Mouse (Mus musculus) cortical plate, adult 2 months (tissue): ENCODE data around the gene Klc3. TPM values are rescaled to one million over a fixed set of nuclear protein-coding genes. Genes with fewer than 3 reads are reported as not detected.

Experiments
- H3K27ac ChIP-seq: fragments of 200-500 bp; 2 replicates; pipeline ENCODE4 v1.5.1; 2012; ENCODE audit warnings: low read length, control low read depth, inconsistent platforms; ENCODE audit not compliant: insufficient read depth
- H3K4me1 ChIP-seq: fragments of 200-500 bp; 2 replicates; pipeline ENCODE4 v1.6.1; 2011; ENCODE audit warnings: low read length; ENCODE audit not compliant: control insufficient read depth, insufficient read depth
- H3K4me3 ChIP-seq: fragments of 200-500 bp; 2 replicates; pipeline ENCODE4 v1.5.1; 2011; ENCODE audit warnings: mild to moderate bottlenecking, low read length, control low read depth; ENCODE audit not compliant: insufficient read depth
- CTCF ChIP-seq: fragments of 200-500 bp; IDR thresholded peaks from 2 replicates; pipeline ENCODE4 v1.5.1; 2011; ENCODE audit warnings: mild to moderate bottlenecking, control low read depth, low read length; ENCODE audit not compliant: insufficient read depth; ENCODE audit errors: extremely low read depth
- POLR2A ChIP-seq: fragments of 200-500 bp; IDR thresholded peaks from 2 replicates; pipeline ENCODE4 v1.6.1; 2011; ENCODE audit warnings: mild to moderate bottlenecking, low read length, control low read depth; ENCODE audit not compliant: insufficient read depth; ENCODE audit errors: extremely low read depth
- polyA plus RNA-seq: library from polyadenylated mRNA; depleted of rRNA; stranded (reverse); fragments of >200 nt; gene quantifications from 2 replicates; pipeline ENCODE4 v1.2.3, GENCODE M21; 2012; rRNA removed

The Klc3 gene
- polyA plus RNA-seq, 1 experiment, result 3.0 TPM

GRCm38 (mm10) chr7:19356311-19356710, 47.6 kb downstream of the Klc3 start:
- Histone ChIP-seq H3K27ac (no peak overlapping the region), H3K4me1 (no peaks in the 10 kb centered on the region), H3K4me3 (no peak overlapping the region)
- TF ChIP-seq CTCF, result no peak
- no peak for TF ChIP-seq POLR2A

DNA sequence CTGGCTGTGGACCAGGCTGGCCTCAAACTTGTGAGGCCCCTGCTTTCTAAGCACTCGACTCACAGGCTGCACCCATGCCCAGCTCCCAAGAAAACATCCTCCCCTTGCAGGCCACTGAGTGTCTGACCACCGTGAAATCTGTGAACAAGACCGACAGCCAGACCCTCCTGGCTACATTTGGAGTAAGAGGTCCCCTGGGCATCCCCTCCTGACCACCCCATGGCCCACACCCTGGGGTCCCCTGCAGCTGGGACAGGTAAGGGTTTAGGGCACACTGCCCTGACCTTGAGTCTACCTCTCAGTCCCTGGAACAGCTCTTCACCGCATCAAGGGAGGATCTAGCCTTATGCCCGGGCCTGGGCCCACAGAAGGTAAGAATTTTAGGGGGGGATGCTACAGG, 48.9 kb downstream of the Klc3 start:
- H3K4me1 ChIP-seq, result no peaks in the 10 kb centered on the region
- H3K27ac ChIP-seq, result no peak overlapping the region
- TF ChIP-seq CTCF (no peak), POLR2A (no peak)
- H3K4me3 ChIP-seq, result no peak overlapping the region

GRCm38 (mm10) chr7:19350221-19350620, 53.7 kb downstream of the Klc3 start:
- Histone ChIP-seq H3K27ac (no peak overlapping the region), H3K4me1 (peaks cover 3% of the 10 kb centered on the region), H3K4me3 (no peak overlapping the region)
- no peak for TF ChIP-seq POLR2A
- TF ChIP-seq CTCF, result no peak

DNA sequence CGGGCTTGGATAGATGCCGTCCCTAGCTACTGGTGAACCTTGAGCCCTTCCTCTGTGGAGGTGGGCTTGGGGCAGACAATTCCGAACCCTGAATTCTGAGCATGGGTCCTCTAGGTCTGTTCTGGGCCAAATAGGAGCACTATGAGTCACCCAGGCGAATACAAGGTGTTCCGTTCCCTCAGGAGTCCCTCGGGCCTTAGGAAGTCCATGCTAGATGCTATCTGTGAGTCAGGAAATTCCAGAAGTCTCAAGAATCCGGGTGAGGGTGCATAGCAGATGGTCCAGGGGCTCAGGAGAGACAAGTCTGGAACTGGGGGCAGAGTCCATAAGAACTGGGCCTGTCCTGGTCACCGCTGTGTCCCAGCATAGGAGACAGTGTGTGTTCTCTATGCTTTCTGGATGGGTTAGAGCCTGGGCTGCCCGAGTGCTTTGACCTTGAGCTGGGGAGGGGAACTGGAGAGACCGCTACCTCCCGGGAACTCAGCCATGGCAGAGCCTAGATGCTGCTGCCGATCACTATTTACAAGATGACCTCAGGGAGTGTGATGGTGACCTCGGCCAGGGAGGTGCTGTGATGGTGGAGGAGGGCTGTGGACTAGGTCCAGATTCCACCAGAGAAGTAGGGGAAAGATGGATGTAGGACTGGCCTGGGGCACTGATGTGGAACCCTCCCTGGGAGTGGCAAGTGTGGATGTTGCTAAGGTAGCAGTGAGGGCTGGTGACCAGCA, 54.6 kb downstream of the Klc3 start:
- Histone ChIP-seq H3K4me3 (no peak overlapping the region), H3K4me1 (peaks cover 3% of the 10 kb centered on the region), H3K27ac (no peak overlapping the region)
- no peak for TF ChIP-seq POLR2A
- TF ChIP-seq CTCF, result no peak

DNA sequence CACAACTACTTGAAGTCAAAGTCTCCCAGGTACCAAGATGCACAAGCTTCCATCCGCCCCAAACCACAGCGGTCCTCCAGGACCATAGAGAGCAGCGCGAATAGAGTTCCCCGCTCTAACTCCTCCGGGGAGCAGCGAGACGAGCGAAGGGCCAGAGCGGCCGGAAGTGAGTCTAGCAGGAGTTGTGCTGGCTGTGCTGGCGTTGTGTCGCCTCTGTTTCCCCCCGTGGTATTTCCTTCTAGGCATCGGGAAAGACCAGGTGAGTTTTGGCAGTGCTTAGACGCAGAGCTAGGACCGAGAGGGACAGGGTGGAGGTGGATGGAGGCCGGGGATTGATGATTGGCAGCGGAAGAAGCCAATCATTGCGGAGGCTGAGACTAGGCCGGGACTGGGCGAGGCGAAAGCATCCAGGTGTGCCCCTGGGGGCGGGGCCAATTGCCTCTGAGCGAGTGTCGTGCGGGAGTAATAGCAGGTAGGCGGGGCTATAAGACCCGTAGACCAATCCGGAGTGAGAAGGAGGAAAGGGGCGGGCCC, 58.9 kb downstream of the Klc3 start:
- H3K4me1 ChIP-seq, result peaks cover 5% of the 10 kb centered on the region
- TF ChIP-seq POLR2A (peak; percentile 67), CTCF (no peak)

More for the DNA sequence above, 58.9 kb downstream of the Klc3 start:
- peak overlapping the region; percentile 67 for H3K27ac ChIP-seq
- H3K4me3 ChIP-seq, result peak overlapping the region; percentile 61

Other genes starting within 250 kb of the Klc3 start
- 3.3 and 3.9 TPM in 2 replicates for gene Gipr, start 238.0 kb downstream of the Klc3 start, polyA plus RNA-seq
- 156 and 157 TPM in 2 replicates for gene Eml2, start 227.7 kb downstream of the Klc3 start, polyA plus RNA-seq
- 6.1 and 6.5 TPM in 2 replicates for gene Gpr4, start 191.6 kb downstream of the Klc3 start, polyA plus RNA-seq
- 41.0 and 41.5 TPM in 2 replicates for gene Opa3, start 175.8 kb downstream of the Klc3 start, polyA plus RNA-seq
- 15.3 and 16.5 TPM in 2 replicates for gene Vasp, start 132.3 kb downstream of the Klc3 start, polyA plus RNA-seq
- gene Ppm1n, start 124.0 kb downstream of the Klc3 start, polyA plus RNA-seq, result 0.21 and 0.23 TPM in 2 replicates
- gene Rtn2, start 121.5 kb downstream of the Klc3 start, polyA plus RNA-seq, result 140 TPM in 2 replicates
- gene Fosb, start 94.1 kb downstream of the Klc3 start, polyA plus RNA-seq, result 5.1 and 7.1 TPM in 2 replicates
- 53.8 and 59.1 TPM in 2 replicates for gene Ercc1, start 59.3 kb downstream of the Klc3 start, polyA plus RNA-seq
- gene Cd3eap, start 44.6 kb downstream of the Klc3 start, polyA plus RNA-seq, result 14.4 and 14.6 TPM in 2 replicates
- gene Ppp1r13l, start 44.4 kb downstream of the Klc3 start, polyA plus RNA-seq, result 5.0 and 5.4 TPM in 2 replicates
- gene Ercc2, start 22.1 kb downstream of the Klc3 start, polyA plus RNA-seq, result 41.4 and 48.3 TPM in 2 replicates
- gene Ckm, start 672 bp upstream of the Klc3 start, polyA plus RNA-seq, result 0.66 TPM in 1 of 2 replicates, not detected in the other
- gene Mark4, start 54.7 kb upstream of the Klc3 start, polyA plus RNA-seq, result 52.0 and 55.4 TPM in 2 replicates
- gene Exoc3l2, start 59.2 kb upstream of the Klc3 start, polyA plus RNA-seq, result 0.06 and 0.23 TPM in 2 replicates
- gene Bloc1s3, start 104.3 kb upstream of the Klc3 start, polyA plus RNA-seq, result 7.6 and 7.9 TPM in 2 replicates
- 22.6 TPM in 2 replicates for gene Trappc6a, start 104.3 kb upstream of the Klc3 start, polyA plus RNA-seq
- gene Nkpd1, start 113.7 kb upstream of the Klc3 start, polyA plus RNA-seq, result 0.98 and 1.1 TPM in 2 replicates
- gene Ppp1r37, start 159.0 kb upstream of the Klc3 start, polyA plus RNA-seq, result 152 and 153 TPM in 2 replicates
- 2.9 and 3.3 TPM in 2 replicates for gene Zfp296, start 173.2 kb upstream of the Klc3 start, polyA plus RNA-seq
- 54.2 and 57.8 TPM in 2 replicates for gene Gemin7, start 173.5 kb upstream of the Klc3 start, polyA plus RNA-seq
- gene Clasrp, start 200.4 kb upstream of the Klc3 start, polyA plus RNA-seq, result 140 and 162 TPM in 2 replicates
- 6.4 and 6.6 TPM in 2 replicates for gene Relb, start 225.3 kb upstream of the Klc3 start, polyA plus RNA-seq